Mouse (Mus musculus) cortical plate, adult 2 months (tissue): ENCODE measurements around the gene Ttc9c.

Experiments
- CTCF ChIP-seq: fragments of 200-500 bp; IDR thresholded peaks from 2 replicates; pipeline ENCODE4 v1.5.1; 2011; ENCODE audit warnings: mild to moderate bottlenecking, control low read depth, low read length; ENCODE audit not compliant: insufficient read depth; ENCODE audit errors: extremely low read depth
- POLR2A ChIP-seq: fragments of 200-500 bp; IDR thresholded peaks from 2 replicates; pipeline ENCODE4 v1.6.1; 2011; ENCODE audit warnings: mild to moderate bottlenecking, low read length, control low read depth; ENCODE audit not compliant: insufficient read depth; ENCODE audit errors: extremely low read depth

DNA sequence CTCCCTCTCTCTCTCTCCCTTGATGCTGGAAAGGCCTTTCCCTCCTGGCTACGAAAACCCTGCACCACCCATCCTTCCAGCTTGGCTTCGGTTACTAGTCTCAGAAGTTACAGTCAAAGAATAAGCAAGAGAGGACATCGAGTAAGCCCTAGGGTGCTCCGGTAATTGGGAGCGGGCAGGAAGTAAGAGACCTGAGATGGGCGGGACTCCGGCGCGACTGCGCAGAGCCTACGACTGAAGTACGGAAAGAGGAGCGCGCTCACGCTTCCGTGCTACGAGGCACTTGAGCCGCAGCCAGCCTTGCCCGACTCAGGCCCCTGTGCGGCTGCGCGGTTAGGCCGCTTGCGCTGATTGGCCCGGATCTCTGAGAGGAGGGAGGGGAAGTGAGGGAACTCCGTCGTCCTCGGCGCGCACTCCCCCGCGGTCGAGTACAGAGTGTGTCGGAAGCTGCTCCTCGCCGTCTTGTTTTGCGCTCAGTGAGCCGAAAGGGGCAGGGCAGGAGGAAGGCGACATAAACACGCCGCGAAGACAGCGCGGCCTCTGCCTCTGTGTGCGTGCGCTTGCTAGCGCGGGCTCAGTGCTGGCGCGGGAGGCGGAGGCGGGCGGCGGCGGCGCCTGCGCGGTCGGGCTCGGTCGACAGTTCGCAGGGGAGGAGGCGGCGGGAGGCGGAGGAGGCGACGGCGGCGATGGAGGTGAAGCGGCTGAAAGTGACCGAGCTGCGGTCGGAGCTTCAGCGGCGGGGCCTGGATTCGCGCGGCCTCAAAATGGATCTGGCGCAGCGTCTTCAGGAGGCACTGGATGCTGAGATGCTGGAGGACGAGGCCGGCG is 677 bp upstream of the Ttc9c start, which contains the start of gene Hnrnpul2:
- no peak for TF ChIP-seq CTCF
- peak; percentile 94 for TF ChIP-seq POLR2A
